Mouse (Mus musculus): ENCODE data around the gene Cxcr4. TPM values are rescaled to one million over a fixed set of nuclear protein-coding genes. Genes with fewer than 3 reads are reported as not detected.

Cxcr4 gene
- polyA plus RNA-seq, 1 experiment from 2014 or later: 18.5 TPM

DNA sequence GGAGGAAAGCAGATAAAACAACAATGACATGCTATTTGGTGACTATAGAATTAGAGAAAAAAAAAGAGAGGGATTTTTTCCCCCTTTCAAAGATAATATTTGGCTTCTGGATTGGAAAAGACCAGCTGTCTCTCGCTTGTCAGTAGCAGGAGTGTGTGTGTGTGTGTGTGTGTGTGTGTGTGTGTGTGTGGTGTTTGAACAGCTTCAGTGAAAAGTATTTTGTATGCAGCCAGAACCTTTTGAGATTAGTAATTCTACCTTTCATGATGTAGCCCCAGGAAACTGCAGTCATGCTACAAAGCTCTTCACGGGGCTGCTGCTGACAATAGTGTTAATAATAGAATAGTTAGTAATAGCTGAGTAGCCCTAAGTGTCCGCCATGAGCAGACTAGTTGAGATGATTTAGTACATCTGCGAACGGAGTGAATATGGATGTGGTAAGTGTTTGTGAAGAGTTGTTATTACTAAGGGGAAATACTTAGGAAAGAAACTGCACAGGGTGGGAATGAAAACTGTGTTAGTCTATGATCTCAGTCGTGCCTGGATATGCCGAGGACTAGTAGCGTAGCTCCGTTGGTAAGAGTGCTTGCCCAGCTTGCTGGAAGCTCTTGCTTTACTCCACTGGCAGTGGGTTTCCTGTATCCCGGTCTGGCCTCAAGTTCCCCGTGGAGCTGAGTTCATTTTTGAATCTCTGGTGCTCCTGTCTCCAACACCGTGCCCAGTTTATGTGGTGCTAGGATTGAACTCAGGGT is 2.4 kb upstream of the Cxcr4 start:
- Histone ChIP-seq H3K27ac (peak overlapping the region; percentile 98), H3K27me3 (ENCODE audit: insufficient read depth, poor library complexity, severe bottlenecking) (peaks cover 5% of the 10 kb centered on the region; the same call in 1 of the 2 replicates), H3K4me3 (peak overlapping the region; percentile 14; the same call in 1 of the 2 replicates), H3K9me3 (no peaks in the 10 kb centered on the region), H3K4me1 (replicated peaks) (peaks cover 58% of the 10 kb centered on the region), H3K36me3 (peaks cover 3% of the 10 kb centered on the region)
- no peak for DNase-seq (ENCODE audit: low spot score)
- 34% methylated on average over 12 of the region's 12 CpGs for WGBS

DNA sequence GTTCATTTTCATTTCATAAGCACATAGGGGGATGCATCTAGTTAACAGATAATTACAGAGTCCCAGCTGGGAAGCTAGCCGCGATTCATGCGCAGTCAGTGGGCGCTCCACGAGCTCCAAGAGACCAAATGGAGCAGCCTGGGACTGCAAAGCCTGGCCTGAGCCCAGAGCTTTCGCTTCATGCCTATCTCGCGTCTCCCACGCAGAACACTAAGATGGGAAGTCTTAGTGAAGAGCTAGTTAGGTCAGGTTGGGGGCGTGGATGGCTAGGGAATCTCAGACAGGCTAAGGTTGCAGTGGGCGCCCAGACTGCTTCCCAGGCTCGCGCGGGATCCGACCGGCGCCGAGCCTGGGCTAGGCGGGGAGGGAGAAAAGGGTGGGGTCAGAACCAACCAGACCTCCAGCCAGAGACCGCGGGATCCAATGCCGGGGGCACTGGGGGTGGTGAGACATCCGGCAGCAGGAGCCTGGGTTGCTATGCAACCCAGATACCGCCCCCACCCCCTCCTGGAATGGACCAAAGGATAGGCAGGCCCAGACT is 938 bp upstream of the Cxcr4 start:
- Histone ChIP-seq H3K27me3 (ENCODE audit: insufficient read depth, poor library complexity, severe bottlenecking) (peaks cover 7% of the 10 kb centered on the region; the same call in 1 of the 2 replicates), H3K4me1 (replicated peaks) (peaks cover 70% of the 10 kb centered on the region), H3K36me3 (peaks cover 17% of the 10 kb centered on the region), H3K27ac (peak overlapping the region; percentile 98), H3K9me3 (no peaks in the 10 kb centered on the region), H3K4me3 (peak overlapping the region; percentile 91)
- peak; percentile 78 for DNase-seq (ENCODE audit: low spot score)
- WGBS: under 1% methylated on average over 22 of the region's 24 CpGs

DNA sequence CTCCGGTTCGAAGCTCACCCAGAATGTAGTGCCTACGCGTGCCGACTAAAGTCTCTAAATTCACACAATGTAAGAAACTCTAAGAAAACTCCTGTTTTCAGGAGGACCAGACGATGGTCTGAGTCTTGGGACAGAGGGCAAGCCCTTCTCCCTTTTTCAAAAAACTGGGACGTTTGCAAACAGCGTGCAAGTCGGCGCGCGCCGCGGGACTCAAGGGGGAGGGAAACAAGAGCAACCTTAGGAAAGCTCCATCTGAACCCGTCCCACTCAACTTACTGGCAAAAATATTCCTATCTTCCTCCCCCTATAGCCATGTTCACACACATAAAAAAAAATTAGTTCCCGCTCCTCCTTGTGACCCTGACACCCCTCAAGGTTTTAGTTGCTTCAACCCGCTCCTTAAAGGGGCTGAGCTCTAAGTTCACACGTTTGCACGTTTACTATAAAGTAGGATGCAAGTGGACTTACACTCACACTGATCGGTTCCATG is 327 bp downstream of the Cxcr4 start:
- H3K9me3 ChIP-seq: no peaks in the 10 kb centered on the region
- H3K4me3 ChIP-seq: peak overlapping the region; percentile 91
- H3K36me3 ChIP-seq: peaks cover 25% of the 10 kb centered on the region
- peaks cover 7% of the 10 kb centered on the region; the same call in 1 of the 2 replicates for H3K27me3 ChIP-seq (ENCODE audit: insufficient read depth, poor library complexity, severe bottlenecking)
- WGBS: under 1% methylated on average over 20 of the region's 20 CpGs
- H3K27ac ChIP-seq: peak overlapping the region; percentile 98
- peak; percentile 65 for DNase-seq (ENCODE audit: low spot score)
- peaks cover 76% of the 10 kb centered on the region for H3K4me1 ChIP-seq (replicated peaks)

DNA sequence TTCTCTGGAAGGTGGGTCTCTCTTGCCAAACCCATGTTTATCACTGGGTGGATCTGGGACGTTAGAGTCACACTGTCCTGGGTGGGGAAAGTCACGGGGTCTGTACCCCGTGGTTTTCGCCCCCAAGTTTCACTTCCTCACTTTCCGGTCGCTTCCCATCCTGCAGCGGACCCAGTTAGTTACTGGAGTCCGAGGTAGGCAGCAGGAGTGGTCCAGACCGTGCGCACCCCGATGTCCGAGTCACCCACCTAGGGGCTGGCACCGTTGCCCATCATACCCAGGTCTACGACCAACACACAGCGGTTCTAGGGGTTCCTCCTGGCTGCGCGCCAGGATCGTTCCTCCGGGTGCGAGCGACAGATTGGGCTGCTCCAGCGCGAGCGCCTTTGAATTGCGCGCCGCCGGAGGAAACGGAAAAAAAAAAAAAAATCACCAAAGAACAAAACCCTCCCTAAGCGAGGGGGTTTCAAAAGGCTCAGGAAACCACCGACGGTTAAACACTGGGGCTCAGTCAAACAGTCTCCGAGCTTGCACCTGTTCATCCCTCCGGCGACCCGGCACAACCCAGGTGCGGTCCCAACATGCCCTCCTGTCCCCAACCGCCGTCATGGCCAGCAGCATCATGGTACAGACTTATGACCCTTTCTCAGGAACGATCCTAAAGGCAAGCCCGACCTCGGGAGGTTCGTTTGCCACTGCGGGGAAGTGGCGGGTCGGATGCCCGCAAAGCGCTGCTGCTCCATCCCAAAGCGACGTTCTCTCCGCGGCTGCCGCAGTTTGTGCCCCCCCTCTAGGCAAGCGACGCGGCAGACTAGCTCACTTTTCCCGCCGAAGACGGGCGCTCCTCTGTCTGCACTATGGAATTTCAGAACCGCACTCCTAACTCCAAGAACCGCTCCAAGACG is 1.0 kb downstream of the Cxcr4 start:
- H3K4me1 ChIP-seq (replicated peaks): peaks cover 75% of the 10 kb centered on the region
- peaks cover 7% of the 10 kb centered on the region; the same call in 1 of the 2 replicates for H3K27me3 ChIP-seq (ENCODE audit: insufficient read depth, poor library complexity, severe bottlenecking)
- WGBS: under 1% methylated on average over 63 of the region's 63 CpGs
- H3K36me3 ChIP-seq: peaks cover 25% of the 10 kb centered on the region
- peak overlapping the region; percentile 98 for H3K27ac ChIP-seq
- peak overlapping the region; percentile 91 for H3K4me3 ChIP-seq
- DNase-seq (ENCODE audit: low spot score): peak; percentile 55
- H3K9me3 ChIP-seq: no peaks in the 10 kb centered on the region

DNA sequence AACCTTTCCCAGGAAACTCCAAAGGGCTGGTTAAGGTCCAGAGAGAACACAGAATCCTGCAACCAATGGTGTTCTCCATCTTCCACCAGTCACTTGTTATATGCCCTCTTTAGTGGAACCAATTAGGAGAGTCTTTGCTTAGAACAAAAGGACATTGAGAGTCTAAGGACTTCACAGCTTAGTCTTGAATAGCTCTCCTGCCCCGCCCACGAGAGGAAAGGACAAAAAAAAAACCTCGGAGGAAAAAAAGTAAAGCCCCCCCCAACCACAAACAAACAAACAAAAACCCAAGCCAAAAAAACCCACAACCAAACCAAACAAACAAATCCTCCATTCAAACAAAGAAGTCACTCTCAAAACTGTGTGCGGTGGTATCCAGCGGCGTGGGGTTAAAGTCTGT is 2.1 kb downstream of the Cxcr4 start:
- Histone ChIP-seq H3K4me1 (replicated peaks) (peaks cover 75% of the 10 kb centered on the region), H3K36me3 (peaks cover 25% of the 10 kb centered on the region), H3K4me3 (peak overlapping the region; percentile 91), H3K27me3 (ENCODE audit: insufficient read depth, poor library complexity, severe bottlenecking) (peaks cover 6% of the 10 kb centered on the region; the same call in 1 of the 2 replicates), H3K27ac (peak overlapping the region; percentile 98), H3K9me3 (no peaks in the 10 kb centered on the region)
- WGBS: 4% methylated on average over 6 of the region's 6 CpGs
- no peak for DNase-seq (ENCODE audit: low spot score)

DNA sequence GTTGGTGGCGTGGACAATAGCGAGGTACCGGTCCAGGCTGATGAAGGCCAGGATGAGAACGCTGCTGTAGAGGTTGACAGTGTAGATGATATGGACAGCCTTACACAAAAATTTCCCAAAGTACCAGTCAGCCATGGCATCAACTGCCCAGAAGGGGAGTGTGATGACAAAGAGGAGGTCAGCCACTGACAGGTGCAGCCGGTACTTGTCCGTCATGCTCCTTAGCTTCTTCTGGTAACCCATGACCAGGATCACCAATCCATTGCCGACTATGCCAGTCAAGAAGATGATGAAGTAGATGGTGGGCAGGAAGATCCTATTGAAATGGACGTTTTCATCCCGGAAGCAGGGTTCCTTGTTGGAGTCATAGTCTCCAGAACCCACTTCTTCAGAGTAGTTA is 2.6 kb downstream of the Cxcr4 start:
- 60% methylated on average over 9 of the region's 9 CpGs for WGBS
- Histone ChIP-seq H3K27ac (peak overlapping the region; percentile 98), H3K4me3 (peak overlapping the region; percentile 91), H3K4me1 (replicated peaks) (peaks cover 75% of the 10 kb centered on the region), H3K9me3 (no peaks in the 10 kb centered on the region), H3K27me3 (ENCODE audit: insufficient read depth, poor library complexity, severe bottlenecking) (peaks cover 5% of the 10 kb centered on the region; the same call in 1 of the 2 replicates), H3K36me3 (peaks cover 25% of the 10 kb centered on the region)
- no peak for DNase-seq (ENCODE audit: low spot score)

DNA sequence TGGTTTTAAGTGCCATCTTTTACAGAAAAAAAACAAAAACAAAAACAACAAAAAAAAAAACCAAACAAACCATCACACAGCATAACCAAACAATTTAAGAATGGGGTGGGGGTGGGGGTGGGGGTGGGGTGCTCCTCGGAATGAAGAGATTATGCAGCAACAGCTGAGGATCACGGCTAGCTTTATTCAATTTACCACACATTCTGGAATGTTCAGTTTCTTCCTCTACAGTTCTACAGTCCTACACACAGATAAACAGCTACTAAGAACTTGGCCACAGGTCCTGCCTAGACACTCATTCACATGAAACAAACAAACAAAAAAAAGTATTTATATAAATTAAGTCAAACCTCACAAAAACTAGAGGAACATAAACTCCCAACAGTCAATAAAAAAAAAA is 3.8 kb downstream of the Cxcr4 start:
- no peaks in the 10 kb centered on the region for H3K9me3 ChIP-seq
- H3K4me1 ChIP-seq (replicated peaks): peaks cover 75% of the 10 kb centered on the region
- DNase-seq (ENCODE audit: low spot score): no peak
- 0 out of 2 replicates have a peak, but pooled peaks cover 5% of the 10 kb centered on the region for H3K27me3 ChIP-seq (ENCODE audit: insufficient read depth, poor library complexity, severe bottlenecking)
- 21% methylated on average over 2 of the region's 2 CpGs for whole genome bisulfite sequencing
- peaks cover 25% of the 10 kb centered on the region for H3K36me3 ChIP-seq
- peak overlapping the region; percentile 85; the same call in 1 of the 2 replicates for H3K27ac ChIP-seq
- H3K4me3 ChIP-seq: peak overlapping the region; percentile 40

DNA sequence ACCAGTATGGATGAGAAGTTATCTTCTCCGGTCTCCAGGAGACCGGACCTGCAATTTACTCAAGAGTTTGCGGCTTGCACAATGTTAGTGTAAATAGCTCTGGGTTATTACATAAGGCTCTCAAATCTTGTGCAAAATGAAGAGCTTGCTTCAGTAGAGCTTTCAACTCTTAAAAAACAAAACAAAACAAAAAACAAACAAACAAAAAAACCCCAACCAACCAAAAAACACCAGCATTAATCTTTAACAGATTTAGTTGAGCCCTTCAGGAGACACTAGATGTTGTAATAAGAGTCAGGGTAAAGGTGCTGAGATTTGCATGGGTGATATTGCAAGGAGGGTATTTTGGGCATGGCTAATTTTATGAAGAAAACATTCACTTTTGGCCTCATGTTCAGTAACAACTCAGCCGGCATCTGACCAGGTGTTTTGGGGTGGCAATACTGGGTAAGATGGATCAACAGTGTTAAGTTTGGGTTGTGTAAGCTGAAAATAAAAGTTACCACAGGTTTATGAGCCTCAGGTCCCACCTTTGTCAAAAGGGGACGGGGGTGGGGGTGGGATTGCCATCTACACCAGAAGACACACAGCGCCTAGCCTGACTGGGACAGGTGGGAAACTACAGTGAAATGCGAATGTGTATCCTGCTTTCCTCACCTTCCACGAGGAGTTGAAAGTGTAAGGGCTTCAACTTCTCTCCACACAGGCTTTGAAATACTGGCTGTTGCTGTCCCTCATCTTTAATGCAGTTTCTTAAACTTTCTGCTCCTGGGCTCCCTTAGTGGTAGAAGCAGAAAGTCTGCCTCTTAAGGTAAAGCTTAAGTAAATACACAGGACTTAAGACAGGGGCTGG is 4.9 kb downstream of the Cxcr4 start:
- Histone ChIP-seq H3K27me3 (ENCODE audit: insufficient read depth, poor library complexity, severe bottlenecking) (0 out of 2 replicates have a peak, but pooled peaks cover 5% of the 10 kb centered on the region), H3K4me3 (peak overlapping the region; percentile 40), H3K9me3 (no peaks in the 10 kb centered on the region), H3K4me1 (replicated peaks) (peaks cover 67% of the 10 kb centered on the region), H3K27ac (peak overlapping the region; percentile 85), H3K36me3 (peaks cover 25% of the 10 kb centered on the region)
- no peak for DNase-seq (ENCODE audit: low spot score)
- WGBS: 46% methylated on average over 8 of the region's 8 CpGs

DNA sequence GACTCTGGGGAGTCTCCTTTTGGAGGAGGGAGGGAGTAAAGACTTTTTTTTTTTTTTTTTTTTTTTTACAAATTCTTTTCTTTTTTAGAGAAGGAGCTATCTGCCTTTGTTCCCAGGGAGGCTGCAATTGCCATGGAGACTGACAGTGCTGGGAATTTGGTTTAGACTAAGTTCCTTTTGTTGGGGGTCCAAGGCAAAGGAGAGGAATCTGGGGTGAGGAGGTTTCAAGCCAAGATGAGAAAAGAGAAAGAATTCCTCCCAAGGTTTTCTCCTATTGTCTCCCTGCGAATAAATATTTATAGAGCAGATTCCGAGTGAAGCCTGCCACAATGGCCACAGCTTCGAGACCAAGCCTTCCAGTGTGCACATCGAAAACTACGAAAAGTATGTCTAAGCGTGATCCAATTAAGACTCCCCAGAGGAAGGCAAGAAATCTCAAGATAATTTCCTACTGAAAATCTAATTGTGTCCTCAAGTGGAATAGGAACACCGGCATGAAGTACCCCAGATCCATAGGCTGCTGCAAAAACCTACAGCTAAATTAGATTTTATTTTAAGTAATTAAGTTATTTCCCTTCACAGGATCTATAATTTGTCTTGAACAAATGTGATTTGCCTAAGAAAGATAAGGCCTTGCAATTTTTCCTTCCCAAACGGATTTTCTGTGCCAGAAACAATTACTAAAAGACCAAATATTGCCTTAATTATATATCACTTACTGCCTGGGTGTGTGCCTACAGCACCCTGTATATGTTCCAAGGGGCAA is 5.7 kb downstream of the Cxcr4 start:
- Histone ChIP-seq H3K4me3 (peak overlapping the region; percentile 40), H3K36me3 (peaks cover 25% of the 10 kb centered on the region), H3K4me1 (replicated peaks) (peaks cover 66% of the 10 kb centered on the region), H3K27me3 (ENCODE audit: insufficient read depth, poor library complexity, severe bottlenecking) (0 out of 2 replicates have a peak, but pooled peaks cover 5% of the 10 kb centered on the region), H3K9me3 (no peaks in the 10 kb centered on the region), H3K27ac (peak overlapping the region; percentile 85)
- DNase-seq (ENCODE audit: low spot score): peak; percentile 73
- WGBS: 20% methylated on average over 8 of the region's 8 CpGs

DNA sequence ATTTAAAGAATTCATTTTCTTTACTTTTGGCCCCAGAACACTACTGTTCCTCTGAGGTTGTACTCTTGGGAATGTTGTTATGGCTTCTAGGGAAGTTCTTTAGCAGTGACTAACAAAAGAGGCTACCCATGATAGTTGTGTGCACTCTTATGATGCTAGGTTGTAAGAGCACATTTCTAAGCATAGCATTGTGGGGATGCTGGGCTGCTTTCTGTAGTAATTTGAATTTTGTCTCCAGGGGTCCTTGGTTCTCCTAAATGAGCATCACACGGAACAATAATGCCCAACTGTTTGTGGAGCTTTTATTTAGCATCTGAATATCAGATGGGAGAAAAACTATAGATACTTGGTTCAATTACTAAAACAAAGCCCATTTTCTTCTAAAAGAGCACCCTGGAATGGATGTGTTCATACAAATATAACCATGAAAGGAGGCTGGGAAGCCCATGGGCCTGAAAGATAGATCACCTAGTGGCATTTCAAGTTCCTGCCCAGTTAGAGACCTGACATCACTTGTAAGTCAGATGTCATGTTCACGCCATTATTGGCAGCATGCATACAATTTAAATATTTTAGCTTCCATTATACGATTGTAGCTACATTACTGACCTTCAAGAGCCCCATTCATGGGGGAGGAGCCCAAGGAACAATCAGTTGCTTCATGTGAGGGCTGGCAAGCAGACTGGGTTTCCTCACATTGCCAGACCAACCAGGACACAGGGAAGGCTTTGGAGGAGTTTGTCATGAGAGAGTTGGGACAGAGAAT is 6.5 kb downstream of the Cxcr4 start:
- WGBS: 24% methylated on average over 3 of the region's 3 CpGs
- Histone ChIP-seq H3K36me3 (peaks cover 25% of the 10 kb centered on the region), H3K27ac (peak overlapping the region; percentile 85), H3K9me3 (peaks cover 4% of the 10 kb centered on the region; the same call in 1 of the 2 replicates), H3K4me1 (replicated peaks) (peaks cover 66% of the 10 kb centered on the region), H3K27me3 (ENCODE audit: insufficient read depth, poor library complexity, severe bottlenecking) (0 out of 2 replicates have a peak, but pooled peaks cover 5% of the 10 kb centered on the region), H3K4me3 (no peak overlapping the region)
- DNase-seq (ENCODE audit: low spot score): peak; percentile 76
